Mouse (Mus musculus) T-helper 1 cell (primary cell): ENCODE data around the gene Cpvl.

Source experiments
- in situ Hi-C: fragments of 300-600 bp; cut with MboI, MseI; formaldehyde crosslinking; loops from one replicate; pipeline ENCODE4 v1.15.1; 2025; ENCODE audit warnings: high pct_unique_total_duplicates

Gene Cpvl

GRCm38 (mm10) chr6:53891109-53891508 is 87.4 kb downstream of the Cpvl start:
- in situ Hi-C loops, result no loop called here

DNA sequence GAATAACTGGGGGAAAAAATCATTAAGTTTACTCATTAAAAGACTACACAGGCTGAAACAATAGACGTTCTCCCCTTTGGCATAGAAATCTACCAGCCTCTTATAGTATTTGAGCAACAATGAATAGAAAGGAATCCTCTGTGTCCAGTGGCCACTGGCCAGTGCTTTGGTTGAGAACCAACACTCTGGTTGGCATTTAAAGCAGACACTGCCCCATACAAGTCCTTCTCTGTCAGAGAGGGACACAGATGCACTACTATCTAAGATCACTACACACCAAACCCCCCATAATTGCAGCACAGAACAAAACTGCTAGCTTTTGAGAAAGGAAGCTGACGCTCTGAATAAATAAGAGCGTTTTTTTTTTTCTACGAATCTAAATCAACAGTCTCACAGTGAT is 93.5 kb downstream of the Cpvl start:
- in situ Hi-C loops, result no loop called here

DNA sequence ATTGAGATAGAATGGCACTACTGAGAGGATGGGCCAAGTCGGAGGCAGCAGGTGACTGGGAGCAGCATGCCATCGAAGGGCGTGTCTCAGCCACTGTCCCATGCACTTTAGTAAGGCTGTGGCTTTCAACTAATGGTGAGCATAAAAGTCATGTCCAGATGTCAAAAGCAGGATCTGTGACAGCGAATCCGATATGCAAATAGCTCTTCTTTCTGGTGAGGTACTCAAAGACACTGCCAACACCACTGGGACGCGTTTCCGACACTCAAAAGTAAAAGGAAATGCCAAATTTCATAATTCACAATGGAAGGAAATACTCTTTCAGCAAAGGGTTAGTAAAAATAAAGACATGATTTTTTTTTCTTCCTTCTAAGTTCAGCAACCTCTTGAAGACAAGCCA is 94.0 kb downstream of the Cpvl start:
- in situ Hi-C loops, result no loop called here

GRCm38 (mm10) chr6:53883405-53883804 is 95.1 kb downstream of the Cpvl start:
- in situ Hi-C loops, result no loop called here

GRCm38 (mm10) chr6:53881623-53882022 is 96.8 kb downstream of the Cpvl start:
- in situ Hi-C loops, result no loop called here

DNA sequence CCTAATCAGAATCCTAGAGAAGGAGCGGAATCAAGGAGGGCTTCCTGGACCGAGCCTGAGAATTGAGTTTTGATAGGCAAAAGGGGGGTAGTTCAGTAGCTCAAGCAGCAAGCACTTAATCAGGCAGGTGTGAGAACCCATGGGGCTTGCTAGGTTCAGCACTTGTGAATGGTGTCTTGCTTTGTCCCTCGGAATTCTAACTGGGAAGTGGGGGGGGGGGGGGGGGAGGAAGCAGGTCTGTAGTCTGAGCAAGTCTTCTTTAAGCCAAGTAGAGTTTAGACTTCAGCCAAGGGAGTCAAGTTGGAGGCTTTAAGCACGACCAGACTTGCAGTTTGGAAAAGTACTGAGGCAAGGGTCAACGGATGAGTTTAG is 97.2 kb downstream of the Cpvl start:
- in situ Hi-C loops, result no loop called here

DNA sequence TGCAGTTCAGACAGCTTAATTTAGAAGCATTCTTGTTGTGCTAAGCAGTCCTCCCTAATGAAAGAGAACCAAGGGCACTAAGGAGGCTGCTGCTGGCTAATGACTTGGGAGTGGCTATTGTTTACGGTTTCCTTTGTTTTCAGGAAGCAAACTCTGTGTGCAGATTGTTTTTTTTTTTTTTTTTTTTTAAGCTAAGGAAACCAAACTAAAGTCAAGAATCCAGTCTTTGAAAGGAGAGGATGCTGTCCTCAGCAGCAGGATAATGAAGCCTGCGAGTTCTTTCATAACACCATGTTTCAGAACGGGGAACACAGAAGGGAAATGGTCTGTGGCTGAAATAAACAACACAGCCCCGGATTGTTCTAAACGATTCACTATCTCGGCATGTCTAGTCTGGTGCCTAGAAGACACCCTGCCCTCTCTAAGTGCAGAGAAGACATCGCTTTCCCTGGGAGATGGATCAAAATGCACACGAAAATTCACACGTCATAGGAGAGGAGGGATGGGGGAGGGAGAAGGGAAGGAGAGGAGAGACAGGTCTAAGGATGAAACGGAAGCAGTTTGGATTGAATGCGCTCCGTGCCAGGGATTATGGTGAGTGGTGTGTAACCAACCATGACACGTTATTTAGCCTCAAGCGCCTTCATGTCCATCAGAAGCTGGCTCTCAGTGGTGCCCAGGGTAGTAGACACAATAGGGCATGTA is 97.8 kb downstream of the Cpvl start:
- in situ Hi-C loops, result no loop called here

- in situ Hi-C loops, result no loop called here
Measured at GRCm38 (mm10) chr6:53879567-53879966, 98.9 kb downstream of the Cpvl start.

- in situ Hi-C loops, result no loop called here
Measured at GRCm38 (mm10) chr6:53874881-53875429, 103.5 kb downstream of the Cpvl start.

- in situ Hi-C loops, result no loop called here
Measured at GRCm38 (mm10) chr6:53871903-53872302, 106.6 kb downstream of the Cpvl start.

DNA sequence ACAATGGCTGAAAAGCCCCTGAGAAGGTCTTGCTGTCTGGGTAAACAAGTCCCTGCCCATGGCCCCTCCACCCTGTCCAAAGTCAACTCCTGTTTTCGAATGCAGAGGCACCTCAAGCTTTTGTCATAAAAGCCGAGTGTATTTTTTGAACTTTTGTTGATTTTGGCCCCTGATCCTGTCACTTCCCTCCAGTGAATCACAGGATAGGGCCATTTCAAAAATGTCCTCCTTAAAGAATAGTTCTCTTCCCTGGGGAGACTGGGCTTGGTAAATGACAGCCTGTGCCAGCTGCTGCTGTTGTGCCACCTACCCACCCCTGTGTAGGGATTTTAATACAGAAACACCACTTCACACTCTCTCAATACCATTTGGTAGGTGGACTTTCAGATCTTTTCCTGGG is 115.5 kb downstream of the Cpvl start:
- in situ Hi-C loops, result no loop called here

- in situ Hi-C loops, result no loop called here
Measured at GRCm38 (mm10) chr6:53859106-53859505, 119.4 kb downstream of the Cpvl start.

DNA sequence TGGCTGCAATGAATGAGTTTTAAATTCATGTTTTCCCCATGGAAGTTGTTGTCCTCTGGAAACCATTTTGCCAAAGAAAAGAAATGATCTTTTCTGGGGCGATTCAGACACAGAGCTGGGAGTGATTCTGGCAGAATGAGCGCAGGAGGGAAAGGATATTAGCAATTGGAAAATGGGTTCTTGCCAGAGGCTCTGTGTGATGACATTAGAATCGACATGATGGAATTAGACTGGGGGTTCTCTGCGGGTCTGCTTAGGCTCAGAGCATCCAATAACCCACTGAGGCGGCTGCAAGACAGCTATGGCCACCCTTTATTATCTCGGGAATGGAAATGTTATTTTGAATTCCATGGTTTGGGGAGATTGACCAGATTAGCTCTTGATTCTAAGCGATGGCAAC is 120.6 kb downstream of the Cpvl start:
- in situ Hi-C loops, result no loop called here

DNA sequence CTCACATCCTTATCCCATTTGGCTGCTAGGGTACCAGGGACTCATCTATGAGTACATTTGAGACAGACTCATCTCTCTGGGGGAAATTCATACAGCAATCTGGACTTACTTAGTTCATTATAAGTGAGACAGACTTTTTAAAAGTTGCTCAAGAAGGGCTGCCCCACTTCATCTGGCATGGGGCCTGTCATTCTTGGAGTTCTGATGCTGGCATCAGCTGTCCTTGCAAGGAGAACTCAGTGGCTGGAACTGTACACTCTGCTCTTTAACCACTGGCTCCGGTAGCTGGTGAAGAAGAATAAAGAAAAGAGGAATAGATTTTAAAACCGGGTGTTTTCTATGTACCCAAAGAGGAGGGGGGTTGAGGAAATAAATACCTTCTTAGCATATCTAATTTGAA is 121.7 kb downstream of the Cpvl start:
- in situ Hi-C loops, result no loop called here

DNA sequence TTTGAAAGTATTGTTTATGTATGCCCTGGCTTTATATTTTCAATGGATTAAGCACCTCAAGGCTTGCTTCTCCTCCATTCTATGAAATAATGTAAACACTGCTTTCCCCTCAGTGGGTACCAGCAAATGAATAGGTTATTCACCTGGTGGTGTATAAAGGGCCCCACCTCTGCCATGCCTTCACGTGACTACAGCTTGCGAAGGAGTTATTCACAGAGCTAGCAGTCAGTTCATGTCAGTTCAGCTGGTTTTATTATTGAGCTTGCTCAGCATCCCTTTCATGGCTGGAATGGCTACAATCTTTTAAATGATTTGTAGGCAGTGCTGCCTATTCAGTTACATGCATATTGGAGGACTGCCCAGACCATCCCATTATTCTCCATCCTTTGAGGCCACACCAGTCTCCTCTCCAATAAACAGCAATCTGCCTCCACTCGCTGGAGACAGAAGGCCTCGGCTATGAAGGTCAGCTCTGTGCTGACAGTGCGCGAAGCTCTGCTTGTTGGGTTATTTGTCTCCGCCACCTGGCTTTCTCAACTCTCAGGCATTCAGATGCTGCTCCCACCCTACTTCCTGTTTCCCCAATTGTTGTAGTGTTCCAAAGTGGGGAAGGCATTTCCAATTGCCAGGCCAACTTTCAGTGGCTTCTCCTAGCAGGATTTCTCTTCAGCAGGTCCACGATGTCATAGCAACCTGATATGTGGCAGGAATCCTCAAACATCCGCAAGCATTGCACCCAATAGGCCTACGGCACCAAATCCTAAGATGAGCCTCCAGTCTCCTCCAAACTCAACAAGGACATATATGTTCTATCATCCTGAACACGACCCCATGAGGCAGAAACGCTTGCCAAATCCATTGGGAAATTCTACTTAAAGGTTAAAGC is 123.3 kb downstream of the Cpvl start:
- in situ Hi-C loops, result no loop called here

DNA sequence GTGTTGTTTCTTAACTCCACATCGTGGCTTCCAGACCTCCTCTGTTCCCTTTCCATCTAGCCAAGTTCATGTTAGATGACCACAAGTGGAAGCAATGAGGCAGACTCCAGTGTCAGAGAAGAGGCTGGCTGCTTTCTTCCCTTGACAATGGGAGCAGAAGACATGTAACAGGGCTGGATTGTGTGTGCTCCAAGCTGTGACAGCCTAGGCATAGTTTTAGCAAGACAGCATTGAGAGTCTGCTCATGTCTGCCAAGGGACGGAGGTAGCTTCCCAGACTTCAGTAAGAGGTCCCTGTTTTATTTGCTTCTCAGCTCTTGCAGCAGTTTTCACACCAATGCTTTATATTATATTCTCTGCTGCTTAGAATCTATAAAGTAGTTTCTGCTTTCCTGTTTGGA is 124.2 kb downstream of the Cpvl start:
- in situ Hi-C loops, result no loop called here

GRCm38 (mm10) chr6:53853546-53853945 is 124.9 kb downstream of the Cpvl start:
- in situ Hi-C loops, result no loop called here

- in situ Hi-C loops, result no loop called here
Measured at GRCm38 (mm10) chr6:53844626-53845025, 133.8 kb downstream of the Cpvl start.

- in situ Hi-C loops, result no loop called here
Measured at GRCm38 (mm10) chr6:53825213-53825612, 153.3 kb downstream of the Cpvl start.
